Mouse (Mus musculus) kidney, embryonic 15.5 days (tissue): ENCODE measurements around the gene Plpp3. TPM values are rescaled to one million over a fixed set of nuclear protein-coding genes. Genes with fewer than 3 reads are reported as not detected.
"Not testable (repeated sequence)": the region's sequence is repeated elsewhere in the genome, so short reads cannot be mapped to it uniquely, and the experiment has no call there.

ENCODE experiments used
- ATAC-seq: fragments of 200-750 bp; cut with Nextera tagmentation; replicated peaks from 2 replicates; pipeline ENCODE4 v1.8.0; 2017; ENCODE audit warnings: moderate TSS enrichment; ENCODE audit not compliant: low FRiP score
- H3K27ac ChIP-seq: fragments of 300-500 bp; sonication (generic); 2 replicates; pipeline ENCODE4 v1.5.1; 2015; ENCODE audit warnings: mild to moderate bottlenecking, inconsistent platforms
- H3K27me3 ChIP-seq: fragments of 300-500 bp; sonication (generic); 2 replicates; pipeline ENCODE4 v1.6.1; 2015; ENCODE audit warnings: inconsistent platforms
- H3K36me3 ChIP-seq: fragments of 300-500 bp; sonication (generic); 2 replicates; pipeline ENCODE4 v1.6.1; 2015; ENCODE audit warnings: inconsistent platforms
- H3K4me1 ChIP-seq: fragments of 300-500 bp; sonication (generic); 2 replicates; pipeline ENCODE4 v1.6.1; 2015; ENCODE audit warnings: inconsistent platforms
- H3K4me2 ChIP-seq: fragments of 300-500 bp; sonication (generic); 2 replicates; pipeline ENCODE4 v1.6.1; 2015; ENCODE audit warnings: moderate library complexity, mild to moderate bottlenecking, inconsistent platforms
- H3K4me3 ChIP-seq: fragments of 300-500 bp; sonication (generic); replicated peaks from 2 replicates; pipeline ENCODE4 v1.5.1; 2015; ENCODE audit warnings: mild to moderate bottlenecking, inconsistent platforms
- H3K9ac ChIP-seq: fragments of 300-500 bp; sonication (generic); 2 replicates; pipeline ENCODE4 v1.6.1; 2015; ENCODE audit warnings: mild to moderate bottlenecking, inconsistent platforms
- H3K9me3 ChIP-seq: fragments of 300-500 bp; sonication (generic); replicated peaks from 2 replicates; pipeline ENCODE4 v1.6.1; 2016; ENCODE audit warnings: inconsistent platforms
- WGBS: fragments of 180-500 bp; shearing (Covaris S2); methylation state at CpG from one replicate; pipeline ENCODE4 v1.1.7; 2015; ENCODE audit warnings: mixed read lengths; 5-methylcytosine and 5-hydroxymethylcytosine counted together
- polyA plus RNA-seq: library from polyadenylated mRNA; unstranded; fragments of >200 nt; fragmentation: Nextera tagmentation; extraction: Ambion mirVana; gene quantifications from 2 replicates; pipeline ENCODE4 v1.2.1, GENCODE M21; 2015

The Plpp3 gene
- polyA plus RNA-seq, 1 experiment from 2014 or later, result 65.5 TPM

GRCm38 (mm10) chr4:105255185-105255584 lies 98.0 kb downstream of the Plpp3 start:
- 78% methylated on average over 3 of the region's 3 CpGs for WGBS
- H3K4me2 ChIP-seq, result no peak overlapping the region
- H3K4me1 ChIP-seq, result peaks cover 11% of the 10 kb centered on the region; the same call in 1 of the 2 replicates
- H3K27ac ChIP-seq, result no peak overlapping the region
- no peaks in the 10 kb centered on the region for H3K36me3 ChIP-seq
- H3K9ac ChIP-seq, result no peak overlapping the region
- H3K27me3 ChIP-seq, result no peaks in the 10 kb centered on the region
- no peak for ATAC-seq
- no peak overlapping the region for H3K4me3 ChIP-seq
- no peaks in the 10 kb centered on the region for H3K9me3 ChIP-seq

DNA sequence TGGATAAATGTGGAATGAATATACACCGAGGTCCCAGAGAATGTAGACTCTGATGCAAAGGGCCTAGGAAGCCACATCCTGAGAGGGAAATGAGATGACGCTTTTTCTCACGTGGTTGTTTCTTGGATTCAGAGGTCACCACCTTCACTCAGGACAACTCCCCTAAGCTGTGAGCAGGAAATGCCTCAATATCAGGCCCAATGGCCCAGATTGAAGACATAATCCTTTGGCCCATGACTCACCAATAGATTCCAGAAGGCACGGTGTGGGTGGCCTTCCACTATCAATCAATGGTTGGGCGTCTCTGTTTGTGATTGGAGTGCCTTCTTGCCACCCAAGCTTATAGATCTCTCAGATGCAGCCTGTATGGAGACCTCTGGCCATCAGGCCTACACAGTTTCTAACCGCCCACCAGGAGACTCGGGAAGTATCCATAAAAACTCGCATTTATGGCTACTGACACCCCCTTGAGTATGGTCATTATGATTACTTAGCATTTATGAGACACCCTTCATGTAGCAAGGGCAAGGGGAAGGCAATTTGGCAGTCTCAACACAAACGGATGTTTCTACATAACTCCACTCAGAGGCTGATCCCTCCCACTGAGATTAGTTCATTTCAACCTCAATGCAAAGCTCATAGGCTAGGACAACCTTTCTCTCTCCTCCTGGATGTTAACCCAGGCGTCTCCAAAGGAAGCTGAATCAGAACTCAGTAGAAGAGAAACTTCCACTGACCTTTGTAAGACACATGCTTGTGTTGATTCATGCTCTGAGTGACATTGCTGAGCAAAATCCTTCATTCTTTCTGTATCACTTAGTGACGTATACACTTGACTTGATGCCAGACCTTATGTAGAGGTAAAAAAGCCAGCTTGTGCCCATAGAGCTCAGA lies 100.8 kb downstream of the Plpp3 start:
- no peak for ATAC-seq
- WGBS, result 63% methylated on average over 11 of the region's 11 CpGs
- no peaks in the 10 kb centered on the region for H3K36me3 ChIP-seq
- no peaks in the 10 kb centered on the region for H3K27me3 ChIP-seq
- no peak overlapping the region for H3K4me2 ChIP-seq
- no peak overlapping the region for H3K4me3 ChIP-seq
- H3K9ac ChIP-seq, result no peak overlapping the region
- no peaks in the 10 kb centered on the region for H3K9me3 ChIP-seq
- H3K4me1 ChIP-seq, result peaks cover 7% of the 10 kb centered on the region; the same call in 1 of the 2 replicates
- H3K27ac ChIP-seq, result no peak overlapping the region

DNA sequence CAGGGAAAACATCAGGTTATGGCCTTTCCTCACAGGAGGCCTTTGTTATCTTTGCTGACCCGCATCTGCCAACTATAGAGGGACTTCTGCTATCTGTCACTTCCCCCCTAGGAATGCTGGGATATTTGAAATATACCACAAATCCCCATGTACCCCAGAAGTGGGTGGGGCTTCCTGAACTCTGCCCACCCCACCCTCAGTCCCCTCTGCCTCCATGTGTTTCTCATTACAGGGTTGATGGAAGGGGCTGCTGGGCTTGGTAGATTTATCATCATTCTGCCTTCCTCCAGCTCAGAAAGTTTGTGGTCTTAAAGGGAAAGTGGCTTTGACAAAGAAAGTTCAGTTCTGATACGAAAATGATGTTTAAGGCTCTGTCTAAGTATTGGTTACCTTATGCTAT lies 103.2 kb downstream of the Plpp3 start:
- WGBS, result 50% methylated on average over 2 of the region's 2 CpGs
- H3K4me3 ChIP-seq, result no peak overlapping the region
- no peak overlapping the region for H3K9ac ChIP-seq
- H3K36me3 ChIP-seq, result no peaks in the 10 kb centered on the region
- no peak overlapping the region for H3K4me2 ChIP-seq
- H3K9me3 ChIP-seq, result no peaks in the 10 kb centered on the region
- 0 out of 2 replicates have a peak, but pooled peaks cover 2% of the 10 kb centered on the region for H3K4me1 ChIP-seq
- no peak overlapping the region for H3K27ac ChIP-seq
- ATAC-seq, result no peak
- no peaks in the 10 kb centered on the region for H3K27me3 ChIP-seq

DNA sequence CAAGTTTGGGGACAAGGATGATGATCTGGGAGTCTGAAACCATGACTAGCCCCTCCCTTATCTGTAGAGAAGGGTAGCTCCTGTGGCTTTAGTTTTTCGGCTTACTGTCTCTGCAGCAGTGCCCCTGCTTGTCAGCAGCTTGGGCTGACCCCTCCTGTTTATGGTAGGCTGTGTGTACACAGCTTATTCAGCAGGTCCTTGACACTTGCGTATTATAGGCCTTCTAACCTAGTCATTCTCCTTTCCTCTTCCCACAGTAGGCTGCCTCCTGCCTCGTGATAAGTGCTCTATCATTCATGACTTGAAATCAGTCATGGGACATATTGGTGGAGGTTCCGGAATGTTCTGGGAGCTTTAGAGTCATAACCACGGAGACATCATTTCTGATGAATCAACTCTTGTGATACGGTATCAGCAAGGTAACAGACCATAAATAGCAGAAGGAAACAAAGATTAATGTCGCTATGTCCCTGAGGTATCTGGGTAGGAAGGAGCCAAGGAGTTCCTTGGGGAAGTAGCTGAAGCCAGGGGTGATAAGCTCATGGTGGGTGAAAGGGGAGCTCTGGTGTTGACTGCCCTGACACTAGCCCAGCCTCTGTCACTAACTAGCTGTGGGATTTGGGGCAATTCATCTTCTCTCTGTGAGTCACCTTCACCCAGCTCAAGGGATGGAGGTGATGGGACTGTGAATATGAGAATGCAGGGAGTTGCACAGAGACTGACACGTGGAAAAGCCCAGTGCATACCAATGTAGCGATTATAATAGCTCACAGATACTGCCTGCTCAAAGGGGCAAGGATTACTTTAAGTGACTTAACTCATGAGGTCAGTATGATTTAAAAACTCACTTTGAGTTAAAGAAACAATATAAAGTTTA lies 104.0 kb downstream of the Plpp3 start:
- no peak for ATAC-seq
- WGBS, result 74% methylated on average over 9 of the region's 9 CpGs

DNA sequence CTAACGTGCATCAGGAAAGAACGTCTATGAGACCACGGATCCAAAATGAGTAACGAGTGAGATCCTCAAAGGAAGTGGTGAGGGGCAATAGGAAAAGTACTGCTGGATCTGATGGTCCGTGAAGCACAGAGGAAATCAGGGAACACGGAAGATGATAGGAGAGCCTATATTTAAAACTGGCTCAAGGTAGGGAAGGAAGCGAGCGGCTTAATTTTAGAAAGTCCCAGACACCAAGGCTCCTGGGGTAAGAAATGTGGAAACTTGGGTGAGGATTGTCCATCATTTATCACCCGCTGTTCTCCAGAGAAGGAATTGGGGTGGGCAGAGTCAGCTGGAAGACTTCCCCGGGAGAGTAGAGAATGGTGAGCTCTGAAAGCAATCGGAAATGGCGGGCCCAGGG lies 105.2 kb downstream of the Plpp3 start:
- 78% methylated on average over 12 of the region's 12 CpGs for WGBS

More for the DNA sequence above, 104.0 kb downstream of the Plpp3 start:
- no peak overlapping the region for H3K4me2 ChIP-seq
- H3K27ac ChIP-seq, result no peak overlapping the region
- H3K4me3 ChIP-seq, result no peak overlapping the region
- H3K9ac ChIP-seq, result no peak overlapping the region
- no peaks in the 10 kb centered on the region for H3K9me3 ChIP-seq
- 0 out of 2 replicates have a peak, but pooled peaks cover 2% of the 10 kb centered on the region for H3K4me1 ChIP-seq
- H3K27me3 ChIP-seq, result no peaks in the 10 kb centered on the region
- H3K36me3 ChIP-seq, result no peaks in the 10 kb centered on the region

DNA sequence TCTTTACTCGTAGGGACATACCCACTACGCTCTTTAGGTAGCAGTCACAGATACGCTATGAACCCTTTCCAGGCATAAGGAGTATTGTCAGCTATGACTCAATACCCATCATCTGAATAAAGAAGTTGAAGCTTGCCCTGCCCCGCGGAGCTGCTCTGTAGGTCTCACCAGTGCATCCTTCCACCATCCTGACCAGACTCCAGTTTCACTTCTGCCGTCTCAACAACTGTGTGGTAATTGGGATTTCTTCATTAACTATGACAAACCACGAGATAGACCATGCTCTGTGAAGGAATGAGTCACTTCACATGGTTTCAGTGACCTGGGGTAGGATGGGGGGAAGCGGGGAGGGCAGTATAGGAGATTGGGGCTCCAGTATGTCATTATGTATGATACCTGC lies 106.5 kb downstream of the Plpp3 start:
- Histone ChIP-seq H3K9ac (no peak overlapping the region), H3K27ac (no peak overlapping the region), H3K4me2 (no peak overlapping the region), H3K36me3 (no peaks in the 10 kb centered on the region), H3K9me3 (no peaks in the 10 kb centered on the region), H3K4me1 (0 out of 2 replicates have a peak, but pooled peaks cover 2% of the 10 kb centered on the region), H3K27me3 (no peaks in the 10 kb centered on the region), H3K4me3 (no peak overlapping the region)
- no peak for ATAC-seq
- whole genome bisulfite sequencing, result 93% methylated on average over 8 of the region's 8 CpGs

More for the DNA sequence above, 105.2 kb downstream of the Plpp3 start:
- no peaks in the 10 kb centered on the region for H3K27me3 ChIP-seq
- H3K9me3 ChIP-seq, result no peaks in the 10 kb centered on the region
- H3K9ac ChIP-seq, result no peak overlapping the region
- H3K27ac ChIP-seq, result no peak overlapping the region
- H3K4me2 ChIP-seq, result no peak overlapping the region
- H3K4me3 ChIP-seq, result no peak overlapping the region
- 0 out of 2 replicates have a peak, but pooled peaks cover 2% of the 10 kb centered on the region for H3K4me1 ChIP-seq
- no peak for ATAC-seq
- no peaks in the 10 kb centered on the region for H3K36me3 ChIP-seq

DNA sequence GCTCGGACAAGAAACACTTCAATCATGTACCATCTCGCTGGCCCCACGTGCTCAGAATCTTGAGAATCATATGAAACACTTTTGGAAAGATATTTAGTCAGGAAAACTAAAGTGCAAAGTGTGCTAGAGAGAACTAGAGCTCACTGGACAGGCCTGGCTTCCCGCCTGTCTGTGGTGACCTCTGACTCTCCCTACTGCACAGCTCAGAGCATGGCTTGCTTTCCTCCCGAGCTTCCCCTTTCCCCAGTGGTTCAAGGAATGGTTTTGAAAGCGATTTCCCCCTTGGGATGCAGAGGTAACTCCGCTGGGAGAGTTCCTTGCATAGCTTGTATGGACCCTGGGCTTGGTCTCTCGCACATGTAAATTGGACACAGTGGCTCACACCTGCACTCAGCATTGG lies 107.9 kb downstream of the Plpp3 start:
- H3K27me3 ChIP-seq, result no peaks in the 10 kb centered on the region
- 0 out of 2 replicates have a peak, but pooled peaks cover 2% of the 10 kb centered on the region for H3K4me1 ChIP-seq
- no peak overlapping the region for H3K9ac ChIP-seq
- H3K4me2 ChIP-seq, result no peak overlapping the region
- ATAC-seq, result no peak
- H3K9me3 ChIP-seq, result no peaks in the 10 kb centered on the region
- H3K27ac ChIP-seq, result no peak overlapping the region
- H3K4me3 ChIP-seq, result no peak overlapping the region
- 77% methylated on average over 8 of the region's 8 CpGs for WGBS
- no peaks in the 10 kb centered on the region for H3K36me3 ChIP-seq

DNA sequence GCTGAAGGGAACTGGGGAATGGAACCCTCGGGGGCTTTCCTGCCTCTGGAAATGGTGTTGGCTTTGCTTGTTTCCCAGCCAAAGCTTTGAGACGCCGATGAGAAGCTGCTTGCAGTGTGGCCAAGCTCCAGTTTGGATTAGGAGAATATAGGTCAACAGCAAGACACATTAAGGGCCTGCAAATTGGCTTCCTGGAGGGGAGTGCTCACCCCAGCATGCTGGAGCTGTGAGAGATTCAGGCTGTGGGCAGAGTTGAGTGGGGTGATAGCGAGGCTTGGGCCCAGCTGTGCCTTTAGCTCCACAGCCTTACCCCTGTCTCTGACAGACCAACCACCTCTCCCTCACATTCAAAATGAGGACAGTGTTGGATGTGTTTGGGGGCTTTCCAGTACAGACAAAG lies 108.5 kb downstream of the Plpp3 start:
- Histone ChIP-seq H3K9ac (no peak overlapping the region), H3K36me3 (no peaks in the 10 kb centered on the region), H3K27ac (no peak overlapping the region), H3K4me3 (no peak overlapping the region), H3K9me3 (no peaks in the 10 kb centered on the region), H3K4me2 (no peak overlapping the region), H3K27me3 (no peaks in the 10 kb centered on the region), H3K4me1 (no peaks in the 10 kb centered on the region)
- WGBS, result 72% methylated on average over 4 of the region's 4 CpGs
- no peak for ATAC-seq

DNA sequence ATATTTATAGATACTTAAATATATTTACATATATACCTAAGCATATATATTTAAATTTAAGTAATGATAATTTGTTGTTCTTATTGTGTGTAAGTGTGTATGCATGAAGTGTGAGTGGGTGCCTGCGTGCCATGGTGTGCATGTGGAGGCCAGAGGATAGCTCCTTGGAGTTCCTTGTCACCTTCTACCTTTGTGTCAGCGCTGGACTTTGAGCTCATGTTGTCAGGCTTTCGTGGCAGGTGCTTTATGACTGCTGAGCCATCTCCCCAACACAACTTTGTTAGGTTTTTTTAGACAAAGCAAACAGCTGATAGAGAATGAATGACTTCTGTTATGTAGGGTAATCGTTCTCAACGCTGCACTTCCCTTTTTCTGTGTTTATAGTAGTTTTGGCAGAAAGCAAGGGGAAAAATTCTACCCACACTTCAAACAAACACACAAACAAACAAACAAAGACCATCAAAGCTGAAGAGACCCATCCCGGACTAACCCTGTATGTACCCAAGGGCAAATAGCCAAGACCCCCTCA lies 111.1 kb downstream of the Plpp3 start:
- Histone ChIP-seq H3K27ac (no peak overlapping the region), H3K4me3 (no peak overlapping the region), H3K27me3 (no peaks in the 10 kb centered on the region), H3K9ac (no peak overlapping the region), H3K9me3 (no peaks in the 10 kb centered on the region), H3K4me1 (no peaks in the 10 kb centered on the region), H3K4me2 (no peak overlapping the region), H3K36me3 (no peaks in the 10 kb centered on the region)
- ATAC-seq, result no peak
- WGBS, result 85% methylated on average over 6 of the region's 6 CpGs

- not testable (repeated sequence) for H3K27ac ChIP-seq, H3K9me3 ChIP-seq, H3K9ac ChIP-seq, H3K4me3 ChIP-seq, H3K4me1 ChIP-seq, H3K36me3 ChIP-seq, H3K27me3 ChIP-seq, ATAC-seq, H3K4me2 ChIP-seq
- WGBS, result 91% methylated on average over 6 of the region's 7 CpGs
Observed at GRCm38 (mm10) chr4:105269398-105269797, 112.3 kb downstream of the Plpp3 start.

DNA sequence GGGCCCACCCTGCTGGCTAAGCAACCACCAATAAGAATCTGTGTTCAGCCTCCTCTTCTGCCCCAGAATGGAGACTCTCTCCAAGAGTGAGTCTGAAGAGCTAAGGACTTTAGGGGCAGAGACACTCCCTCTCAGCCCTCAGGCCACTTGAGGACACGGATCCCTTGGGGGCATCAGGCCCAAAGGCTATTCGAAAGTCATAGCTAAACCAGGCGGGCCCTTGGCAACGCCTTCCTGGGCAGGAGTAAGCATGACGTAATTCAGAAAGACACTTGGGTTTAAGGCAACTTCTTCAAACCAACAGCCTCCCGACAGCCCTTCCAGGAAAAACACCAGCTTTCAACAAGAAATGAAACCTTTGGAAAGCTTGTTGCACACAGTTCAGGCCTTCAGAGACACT lies 114.0 kb downstream of the Plpp3 start:
- H3K4me2 ChIP-seq, result no peak overlapping the region
- 80% methylated on average over 6 of the region's 6 CpGs for WGBS

DNA sequence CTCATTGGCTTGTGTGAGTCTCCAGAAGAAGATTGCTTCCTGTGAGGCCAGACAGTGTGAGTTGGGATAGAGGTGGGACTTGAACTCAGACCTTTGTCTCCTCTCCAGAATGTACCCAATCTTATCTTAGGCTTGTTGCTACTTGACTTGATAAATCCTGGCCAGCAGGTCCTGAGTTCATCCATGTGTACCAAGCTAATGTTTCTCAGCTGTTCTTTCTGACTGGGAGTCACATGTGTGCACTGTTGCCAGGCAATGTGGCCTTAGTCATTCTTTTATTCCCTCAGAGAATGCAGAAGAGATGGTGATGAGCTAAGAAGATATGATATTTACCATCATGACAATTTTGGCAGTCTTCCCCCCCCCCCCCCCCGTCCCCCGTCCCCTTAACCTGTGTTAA lies 115.9 kb downstream of the Plpp3 start:
- Histone ChIP-seq H3K9me3 (no peaks in the 10 kb centered on the region), H3K27ac (no peak overlapping the region), H3K4me2 (no peak overlapping the region), H3K9ac (no peak overlapping the region), H3K36me3 (no peaks in the 10 kb centered on the region), H3K4me3 (no peak overlapping the region), H3K27me3 (no peaks in the 10 kb centered on the region), H3K4me1 (peaks cover 10% of the 10 kb centered on the region)
- 75% methylated on average over 2 of the region's 2 CpGs for WGBS
- no peak for ATAC-seq

More for the DNA sequence above, 114.0 kb downstream of the Plpp3 start:
- no peak for ATAC-seq
- Histone ChIP-seq H3K36me3 (no peaks in the 10 kb centered on the region), H3K4me1 (peaks cover 10% of the 10 kb centered on the region), H3K4me3 (no peak overlapping the region), H3K9ac (no peak overlapping the region), H3K27me3 (no peaks in the 10 kb centered on the region), H3K9me3 (no peaks in the 10 kb centered on the region), H3K27ac (no peak overlapping the region)
